Mouse (Mus musculus) ES-Bruce4 (cell line): ENCODE measurements around the gene Pdia4.

Source experiments
- CTCF ChIP-seq: IDR thresholded peaks from one replicate; pipeline ENCODE4 v1.8.1; 2011; ENCODE audit warnings: low read depth, low read length
- EP300 ChIP-seq: IDR thresholded peaks from 2 replicates; pipeline ENCODE4 v1.6.1; 2011; ENCODE audit warnings: low read depth, low read length; ENCODE audit not compliant: insufficient read depth

DNA sequence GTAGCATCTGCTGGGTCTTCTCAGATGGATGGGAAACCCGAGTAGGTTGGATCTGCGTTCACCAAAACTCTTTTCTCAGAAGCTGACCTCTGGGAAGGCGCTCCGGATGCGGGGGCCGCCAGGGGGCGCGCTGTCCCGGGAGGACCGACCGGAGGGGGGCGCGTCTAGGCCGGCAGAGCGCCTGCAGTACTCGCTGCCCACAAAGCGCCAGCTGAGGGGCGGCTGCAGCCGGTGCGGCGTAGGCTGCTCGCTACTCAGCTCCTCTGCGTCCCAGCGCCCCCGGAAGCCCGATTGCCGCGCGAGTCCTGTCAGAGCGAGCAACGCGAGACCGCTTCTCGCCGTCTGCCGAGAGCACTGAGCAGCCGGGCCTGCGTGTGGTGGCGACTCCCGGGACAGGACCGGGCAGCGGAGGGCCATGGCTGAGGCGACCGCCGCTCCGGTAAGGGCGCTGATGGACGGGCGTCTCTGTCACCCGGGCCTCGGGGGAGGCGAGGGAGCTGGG, 22.3 kb upstream of the Pdia4 start, which contains the start of gene Zfp398:
- TF ChIP-seq CTCF, result peak; percentile 83
- no peak for TF ChIP-seq EP300
